Mouse (Mus musculus) bone marrow macrophage, adult 2 months (primary cell): ENCODE data around the gene Cacna1b.

Experiments
- CTCF ChIP-seq: IDR thresholded peaks from 2 replicates; pipeline ENCODE4 v1.5.1; 2012; ENCODE audit warnings: low read depth, mild to moderate bottlenecking, low read length, moderate library complexity
- POLR2A ChIP-seq: IDR thresholded peaks from 2 replicates; pipeline ENCODE4 v1.6.1; 2012; ENCODE audit warnings: mild to moderate bottlenecking, low read depth, low read length, borderline replicate concordance

- TF ChIP-seq POLR2A, result no peak
- no peak for TF ChIP-seq CTCF
Observed at GRCm38 (mm10) chr2:24589426-24589825, 173.5 kb downstream of the Cacna1b start.
